Mouse (Mus musculus): ENCODE data around the gene Spata25. TPM values are rescaled to one million over a fixed set of nuclear protein-coding genes. Genes with fewer than 3 reads are reported as not detected.

The Spata25 gene
- polyA plus RNA-seq, 1 experiment from 2014 or later, result not detected

- Histone ChIP-seq H3K27ac (no peak overlapping the region), H3K36me3 (ENCODE audit: poor library complexity, severe bottlenecking) (peaks cover 32% of the 10 kb centered on the region), H3K4me2 (peak overlapping the region; percentile 95), H3K4me3 (peak overlapping the region; percentile 58), H3K9me3 (replicated peaks) (no peaks in the 10 kb centered on the region), H3K27me3 (no peaks in the 10 kb centered on the region), H3K4me1 (peaks cover 23% of the 10 kb centered on the region), H3K9ac (peak overlapping the region; percentile 74)
- no peak for ATAC-seq
- WGBS, result 43% methylated on average over 8 of the region's 8 CpGs
These were observed 6.2 kb upstream of the Spata25 start for GRCm38 (mm10) chr2:164834531-164834930.

GRCm38 (mm10) chr2:164833314-164833959, 5.1 kb upstream of the Spata25 start, which contains the start of gene Neurl2:
TSS of gene Neurl2 (minus strand) at chr2:164833456.
- Histone ChIP-seq H3K9ac (peak within 1 kb of the TSS; percentile 74), H3K4me3 (peak within 1 kb of the TSS; percentile 58), H3K4me1 (peaks cover 23% of the 10 kb centered on the region), H3K4me2 (peak within 1 kb of the TSS; percentile 95), H3K36me3 (ENCODE audit: poor library complexity, severe bottlenecking) (peaks cover 28% of the 10 kb centered on the region), H3K27ac (peak within 1 kb of the TSS; percentile 68), H3K27me3 (no peaks in the 10 kb centered on the region), H3K9me3 (replicated peaks) (no peaks in the 10 kb centered on the region)
- under 1% methylated on average over 31 of the region's 31 CpGs for WGBS
- peak; percentile 76 for ATAC-seq

- Histone ChIP-seq H3K4me3 (peak within 1 kb of the TSS; percentile 58), H3K27me3 (no peaks in the 10 kb centered on the region), H3K27ac (peak within 1 kb of the TSS; percentile 68), H3K36me3 (ENCODE audit: poor library complexity, severe bottlenecking) (peaks cover 28% of the 10 kb centered on the region), H3K9ac (peak within 1 kb of the TSS; percentile 74), H3K9me3 (replicated peaks) (no peaks in the 10 kb centered on the region), H3K4me1 (peaks cover 23% of the 10 kb centered on the region), H3K4me2 (peak within 1 kb of the TSS; percentile 95)
- WGBS, result under 1% methylated on average over 35 of the region's 35 CpGs
- peak; percentile 82 for ATAC-seq
These were observed 4.5 kb upstream of the Spata25 start, which contains the start of gene Ctsa for GRCm38 (mm10) chr2:164832748-164833301. TSS of gene Ctsa (plus strand) at chr2:164832873.

GRCm38 (mm10) chr2:164832032-164832747, 3.9 kb upstream of the Spata25 start:
- H3K4me1 ChIP-seq, result peaks cover 23% of the 10 kb centered on the region
- H3K4me2 ChIP-seq, result peak overlapping the region; percentile 95
- no peak for ATAC-seq
- H3K27ac ChIP-seq, result peak overlapping the region; percentile 68; the same call in 1 of the 2 replicates
- peak overlapping the region; percentile 74 for H3K9ac ChIP-seq
- H3K27me3 ChIP-seq, result no peaks in the 10 kb centered on the region
- peaks cover 30% of the 10 kb centered on the region for H3K36me3 ChIP-seq (ENCODE audit: poor library complexity, severe bottlenecking)
- H3K4me3 ChIP-seq, result peak overlapping the region; percentile 58
- 65% methylated on average over 16 of the region's 16 CpGs for WGBS
- H3K9me3 ChIP-seq (replicated peaks), result no peaks in the 10 kb centered on the region

- Histone ChIP-seq H3K27ac (no peak overlapping the region), H3K4me2 (no peak overlapping the region), H3K27me3 (no peaks in the 10 kb centered on the region), H3K4me3 (no peak overlapping the region), H3K9me3 (replicated peaks) (no peaks in the 10 kb centered on the region), H3K36me3 (ENCODE audit: poor library complexity, severe bottlenecking) (peaks cover 31% of the 10 kb centered on the region), H3K4me1 (peaks cover 23% of the 10 kb centered on the region), H3K9ac (no peak overlapping the region)
- 89% methylated on average over 10 of the region's 10 CpGs for WGBS
- ATAC-seq, result no peak
These were observed 2.7 kb upstream of the Spata25 start for GRCm38 (mm10) chr2:164831029-164831428.

- H3K4me3 ChIP-seq, result no peak overlapping the region
- H3K27me3 ChIP-seq, result no peaks in the 10 kb centered on the region
- ATAC-seq, result no peak
- peaks cover 46% of the 10 kb centered on the region for H3K36me3 ChIP-seq (ENCODE audit: poor library complexity, severe bottlenecking)
- WGBS, result 98% methylated on average over 1 of the region's 1 CpGs
- no peak overlapping the region for H3K4me2 ChIP-seq
- no peaks in the 10 kb centered on the region for H3K9me3 ChIP-seq (replicated peaks)
- H3K4me1 ChIP-seq, result peaks cover 16% of the 10 kb centered on the region
- H3K27ac ChIP-seq, result no peak overlapping the region
- no peak overlapping the region for H3K9ac ChIP-seq
These were observed 753 bp upstream of the Spata25 start for GRCm38 (mm10) chr2:164829090-164829489.

GRCm38 (mm10) chr2:164827146-164827850, 1.0 kb downstream of the Spata25 start:
- Histone ChIP-seq H3K27me3 (no peaks in the 10 kb centered on the region), H3K4me3 (no peak overlapping the region), H3K4me1 (peaks cover 17% of the 10 kb centered on the region), H3K9ac (no peak overlapping the region), H3K9me3 (replicated peaks) (no peaks in the 10 kb centered on the region), H3K36me3 (ENCODE audit: poor library complexity, severe bottlenecking) (peaks cover 46% of the 10 kb centered on the region), H3K4me2 (no peak overlapping the region), H3K27ac (no peak overlapping the region)
- WGBS, result 93% methylated on average over 15 of the region's 16 CpGs
- no peak for ATAC-seq

- no peak overlapping the region for H3K4me2 ChIP-seq
- no peaks in the 10 kb centered on the region for H3K9me3 ChIP-seq (replicated peaks)
- peaks cover 60% of the 10 kb centered on the region for H3K36me3 ChIP-seq (ENCODE audit: poor library complexity, severe bottlenecking)
- no peak overlapping the region for H3K4me3 ChIP-seq
- H3K4me1 ChIP-seq, result peaks cover 20% of the 10 kb centered on the region
- H3K9ac ChIP-seq, result no peak overlapping the region
- no peaks in the 10 kb centered on the region for H3K27me3 ChIP-seq
- ATAC-seq, result no peak
- H3K27ac ChIP-seq, result no peak overlapping the region
- 95% methylated on average over 17 of the region's 17 CpGs for WGBS
These were observed 2.8 kb downstream of the Spata25 start for GRCm38 (mm10) chr2:164825521-164825920.

GRCm38 (mm10) chr2:164823969-164824368, 4.4 kb downstream of the Spata25 start:
- Histone ChIP-seq H3K36me3 (ENCODE audit: poor library complexity, severe bottlenecking) (peaks cover 65% of the 10 kb centered on the region), H3K4me2 (peak overlapping the region; percentile 65; the same call in 1 of the 2 replicates), H3K4me3 (peak overlapping the region; percentile 63), H3K4me1 (peaks cover 20% of the 10 kb centered on the region), H3K27me3 (no peaks in the 10 kb centered on the region), H3K9ac (no peak overlapping the region), H3K27ac (no peak overlapping the region), H3K9me3 (replicated peaks) (no peaks in the 10 kb centered on the region)
- 95% methylated on average over 4 of the region's 4 CpGs for WGBS
- no peak for ATAC-seq

- Histone ChIP-seq H3K9me3 (replicated peaks) (no peaks in the 10 kb centered on the region), H3K9ac (peak overlapping the region; percentile 76), H3K27ac (peak overlapping the region; percentile 84), H3K4me3 (peak overlapping the region; percentile 63), H3K36me3 (ENCODE audit: poor library complexity, severe bottlenecking) (peaks cover 59% of the 10 kb centered on the region), H3K27me3 (no peaks in the 10 kb centered on the region), H3K4me1 (peaks cover 20% of the 10 kb centered on the region), H3K4me2 (peak overlapping the region; percentile 65)
- 2% methylated on average over 10 of the region's 10 CpGs for WGBS
- peak; percentile 67 for ATAC-seq
These were observed 5.2 kb downstream of the Spata25 start for GRCm38 (mm10) chr2:164823181-164823585.

- WGBS, result 1% methylated on average over 32 of the region's 32 CpGs
- H3K9ac ChIP-seq, result peak within 1 kb of the TSS; percentile 76
- peak within 1 kb of the TSS; percentile 63 for H3K4me3 ChIP-seq
- peaks cover 20% of the 10 kb centered on the region for H3K4me1 ChIP-seq
- H3K27me3 ChIP-seq, result no peaks in the 10 kb centered on the region
- peaks cover 54% of the 10 kb centered on the region for H3K36me3 ChIP-seq (ENCODE audit: poor library complexity, severe bottlenecking)
- peak; percentile 99 for ATAC-seq
- H3K4me2 ChIP-seq, result peak within 1 kb of the TSS; percentile 65
- no peaks in the 10 kb centered on the region for H3K9me3 ChIP-seq (replicated peaks)
- peak within 1 kb of the TSS; percentile 84 for H3K27ac ChIP-seq
These were observed 5.6 kb downstream of the Spata25 start, which contains the start of gene Zswim1 for GRCm38 (mm10) chr2:164822636-164823165. TSS of gene Zswim1 (plus strand) at chr2:164822686.
